Mouse (Mus musculus): ENCODE data around the gene Rasl10b. TPM values are rescaled to one million over a fixed set of nuclear protein-coding genes. Genes with fewer than 3 reads are reported as not detected.

Rasl10b gene
- polyA plus RNA-seq, 1 experiment from 2014 or later = 48.6 TPM

DNA sequence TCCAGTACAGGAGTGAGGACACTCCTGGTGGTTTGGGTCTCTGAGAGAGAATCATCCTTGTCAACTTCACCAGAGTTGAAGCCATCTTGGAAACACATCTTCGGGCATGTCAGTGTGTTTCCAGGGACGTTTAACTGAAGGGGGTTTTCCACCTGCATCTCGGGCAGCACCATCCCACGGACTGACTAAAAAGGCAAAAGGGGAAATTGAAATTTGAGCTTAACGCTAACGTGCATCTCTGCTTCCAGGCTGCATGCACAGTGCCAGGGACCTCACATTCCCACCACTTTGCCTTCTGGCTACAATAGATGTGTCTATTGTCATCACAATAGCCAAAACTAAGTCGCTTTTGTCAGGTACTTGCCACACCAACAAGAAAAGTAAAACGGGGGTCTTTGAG is 695 bp upstream of the Rasl10b start:
- peaks cover 25% of the 10 kb centered on the region for H3K4me1 ChIP-seq (replicated peaks)
- 39% methylated on average over 8 of the region's 8 CpGs for WGBS
- peaks cover 10% of the 10 kb centered on the region for H3K36me3 ChIP-seq
- no peaks in the 10 kb centered on the region for H3K27me3 ChIP-seq
- no peak overlapping the region for H3K4me3 ChIP-seq
- no peak overlapping the region for H3K9ac ChIP-seq
- no peak for ATAC-seq (ENCODE audit: low FRiP score, low read depth)
- no peak overlapping the region for H3K4me2 ChIP-seq
- no peak overlapping the region for H3K27ac ChIP-seq (replicated peaks)
- H3K9me3 ChIP-seq = no peaks in the 10 kb centered on the region

DNA sequence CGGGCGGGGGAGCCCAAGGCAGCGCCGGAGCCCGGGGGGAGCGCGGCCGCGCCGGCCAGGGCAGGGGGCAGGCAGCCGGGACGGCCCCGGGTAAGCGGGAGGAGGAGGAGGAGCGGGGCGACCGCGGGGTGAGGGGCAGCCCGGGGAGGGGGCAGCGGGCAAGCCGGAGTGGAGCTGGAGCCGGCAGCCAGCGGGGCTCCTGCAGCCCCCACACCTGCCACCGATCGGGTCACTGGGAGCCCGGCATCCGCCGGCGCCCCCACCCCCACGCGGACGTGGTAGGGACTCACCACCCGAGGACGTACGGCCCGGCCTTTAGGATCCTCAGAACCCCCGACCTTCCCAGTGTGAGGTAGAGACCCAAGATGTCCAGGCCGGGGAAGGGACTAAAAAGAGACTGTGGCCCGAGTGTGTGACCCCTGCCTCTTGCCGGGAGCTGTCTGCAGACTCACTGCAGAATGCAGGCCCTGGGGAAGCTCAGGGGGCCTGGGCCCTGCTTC is 905 bp downstream of the Rasl10b start:
- Histone ChIP-seq H3K4me1 (replicated peaks) (peaks cover 25% of the 10 kb centered on the region), H3K9me3 (no peaks in the 10 kb centered on the region), H3K9ac (peak overlapping the region; percentile 86), H3K27me3 (no peaks in the 10 kb centered on the region), H3K4me3 (peak overlapping the region; percentile 85), H3K4me2 (peak overlapping the region; percentile 75), H3K36me3 (no peaks in the 10 kb centered on the region), H3K27ac (replicated peaks) (peak overlapping the region; percentile 45)
- WGBS = under 1% methylated on average over 20 of the region's 40 CpGs
- peak; percentile 37 for ATAC-seq (ENCODE audit: low FRiP score, low read depth)

DNA sequence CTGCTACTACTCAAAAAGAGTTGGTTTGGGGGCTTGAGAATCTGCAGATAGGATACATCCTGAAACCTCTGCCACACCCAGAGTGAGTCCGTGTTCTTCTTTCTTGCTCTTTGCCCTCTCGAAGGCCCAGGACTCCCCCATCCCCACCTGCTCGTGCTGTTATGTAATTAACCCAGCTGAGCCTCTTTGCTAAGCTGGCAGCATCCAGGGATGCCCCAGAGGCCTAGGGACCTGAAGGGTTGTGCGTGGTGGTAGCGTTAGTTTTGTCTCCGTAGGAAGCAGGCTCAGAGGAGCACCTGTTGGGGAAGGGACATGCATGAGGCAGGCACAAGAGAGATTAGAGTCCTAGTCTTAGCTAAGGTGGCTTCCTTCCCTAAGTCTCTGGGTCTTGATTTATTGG is 1.6 kb downstream of the Rasl10b start:
- H3K9me3 ChIP-seq = no peaks in the 10 kb centered on the region
- no peak for ATAC-seq (ENCODE audit: low FRiP score, low read depth)
- 26% methylated on average over 6 of the region's 6 CpGs for WGBS
- peak overlapping the region; percentile 85 for H3K4me3 ChIP-seq
- peak overlapping the region; percentile 86 for H3K9ac ChIP-seq
- no peak overlapping the region for H3K27ac ChIP-seq (replicated peaks)
- H3K4me2 ChIP-seq = peak overlapping the region; percentile 75
- H3K36me3 ChIP-seq = no peaks in the 10 kb centered on the region
- H3K27me3 ChIP-seq = no peaks in the 10 kb centered on the region
- peaks cover 25% of the 10 kb centered on the region for H3K4me1 ChIP-seq (replicated peaks)

DNA sequence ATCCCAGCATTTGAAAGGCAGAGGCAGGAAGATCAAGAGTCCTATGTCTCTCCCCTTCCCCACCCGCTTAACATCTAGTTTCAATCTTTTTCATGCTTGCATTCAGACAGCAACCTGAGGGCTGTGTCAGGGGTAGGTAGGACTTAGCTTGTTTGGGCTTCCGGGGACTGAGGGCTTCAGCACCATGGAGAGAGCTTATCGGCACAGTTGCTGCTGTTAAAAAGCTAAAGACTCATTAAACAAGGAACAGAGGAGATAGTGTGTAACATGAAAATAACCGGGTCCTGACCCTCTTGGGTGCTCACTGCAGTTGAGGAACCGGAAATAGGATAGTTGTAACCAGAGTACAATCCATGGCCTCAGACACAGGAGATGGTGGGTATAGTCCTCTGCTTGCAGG is 8.1 kb downstream of the Rasl10b start:
- Histone ChIP-seq H3K27me3 (peaks cover 18% of the 10 kb centered on the region), H3K4me2 (no peak overlapping the region), H3K9ac (no peak overlapping the region), H3K4me3 (no peak overlapping the region), H3K27ac (replicated peaks) (no peak overlapping the region), H3K9me3 (no peaks in the 10 kb centered on the region), H3K4me1 (replicated peaks) (peaks cover 21% of the 10 kb centered on the region), H3K36me3 (no peaks in the 10 kb centered on the region)
- 19% methylated on average over 5 of the region's 5 CpGs for WGBS
- ATAC-seq (ENCODE audit: low FRiP score, low read depth) = no peak

DNA sequence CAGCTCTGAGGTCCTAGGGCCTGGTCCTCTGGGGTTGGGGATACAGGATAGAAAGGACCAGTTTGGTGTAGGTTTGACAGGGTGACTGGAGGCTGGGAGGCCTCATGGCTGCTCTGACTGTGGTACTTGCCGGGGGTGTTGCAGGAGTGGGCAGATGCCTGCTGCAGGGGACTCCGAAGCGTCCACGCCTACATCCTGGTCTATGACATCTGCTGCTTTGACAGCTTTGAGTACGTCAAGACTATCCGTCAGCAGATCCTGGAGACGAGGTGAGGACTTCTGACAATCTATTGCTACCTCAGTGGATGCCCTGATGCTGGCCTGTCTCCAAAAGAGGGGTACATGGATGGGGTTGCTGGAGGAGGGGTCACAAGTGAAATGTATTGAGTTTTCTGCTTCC is 8.8 kb downstream of the Rasl10b start:
- Histone ChIP-seq H3K9me3 (no peaks in the 10 kb centered on the region), H3K27ac (replicated peaks) (no peak overlapping the region), H3K27me3 (peaks cover 18% of the 10 kb centered on the region), H3K4me2 (no peak overlapping the region), H3K36me3 (no peaks in the 10 kb centered on the region), H3K9ac (no peak overlapping the region), H3K4me1 (replicated peaks) (peaks cover 21% of the 10 kb centered on the region), H3K4me3 (no peak overlapping the region)
- WGBS = 72% methylated on average over 7 of the region's 7 CpGs
- no peak for ATAC-seq (ENCODE audit: low FRiP score, low read depth)

DNA sequence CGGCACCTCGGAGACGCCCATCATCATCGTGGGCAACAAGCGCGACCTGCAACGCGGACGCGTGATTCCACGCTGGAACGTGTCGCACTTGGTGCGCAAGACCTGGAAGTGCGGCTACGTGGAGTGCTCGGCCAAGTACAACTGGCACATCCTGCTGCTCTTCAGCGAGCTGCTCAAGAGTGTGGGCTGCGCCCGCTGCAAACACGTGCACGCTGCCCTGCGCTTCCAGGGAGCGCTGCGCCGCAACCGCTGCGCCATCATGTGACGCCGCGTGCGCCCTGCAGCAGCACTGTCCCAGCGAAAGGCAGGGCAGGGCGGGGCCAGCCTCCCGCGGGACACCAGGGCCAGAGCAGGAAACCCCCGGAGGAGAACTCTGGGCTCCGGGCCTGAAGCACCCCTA is 9.6 kb downstream of the Rasl10b start:
- H3K27me3 ChIP-seq = peaks cover 18% of the 10 kb centered on the region
- no peaks in the 10 kb centered on the region for H3K9me3 ChIP-seq
- ATAC-seq (ENCODE audit: low FRiP score, low read depth) = 0 out of 2 replicates have a peak, but pooled peaks have one; percentile 21
- WGBS = 9% methylated on average over 38 of the region's 38 CpGs
- peaks cover 21% of the 10 kb centered on the region for H3K4me1 ChIP-seq (replicated peaks)
- no peak overlapping the region for H3K9ac ChIP-seq
- peak overlapping the region; percentile 17 for H3K4me3 ChIP-seq
- peak overlapping the region; percentile 49 for H3K4me2 ChIP-seq
- H3K27ac ChIP-seq (replicated peaks) = no peak overlapping the region
- H3K36me3 ChIP-seq = no peaks in the 10 kb centered on the region

DNA sequence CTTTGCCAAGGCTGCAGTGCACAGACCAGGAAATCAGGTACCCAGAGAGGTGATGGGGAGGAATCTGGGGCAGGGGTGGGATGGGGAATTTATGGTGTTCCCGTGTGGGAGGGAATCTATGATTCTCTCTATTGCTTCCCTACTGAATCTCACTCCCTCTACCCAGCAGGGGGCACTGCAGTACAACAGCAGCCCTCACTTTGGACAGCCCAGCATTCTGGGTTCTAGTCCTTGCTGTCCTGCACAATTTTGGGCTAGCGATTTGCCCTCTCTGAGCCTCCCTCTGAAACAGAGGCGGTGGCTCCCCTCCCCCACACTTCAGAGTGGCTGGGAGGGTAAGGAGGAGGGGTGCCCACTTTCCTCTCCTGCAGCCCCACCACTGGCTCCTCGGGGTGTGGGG is 11.4 kb downstream of the Rasl10b start:
- Histone ChIP-seq H3K4me1 (replicated peaks) (peaks cover 21% of the 10 kb centered on the region), H3K36me3 (no peaks in the 10 kb centered on the region), H3K9ac (no peak overlapping the region), H3K27ac (replicated peaks) (no peak overlapping the region), H3K27me3 (peaks cover 18% of the 10 kb centered on the region), H3K9me3 (no peaks in the 10 kb centered on the region), H3K4me3 (no peak overlapping the region), H3K4me2 (no peak overlapping the region)
- ATAC-seq (ENCODE audit: low FRiP score, low read depth) = no peak
- WGBS = 37% methylated on average over 4 of the region's 4 CpGs

DNA sequence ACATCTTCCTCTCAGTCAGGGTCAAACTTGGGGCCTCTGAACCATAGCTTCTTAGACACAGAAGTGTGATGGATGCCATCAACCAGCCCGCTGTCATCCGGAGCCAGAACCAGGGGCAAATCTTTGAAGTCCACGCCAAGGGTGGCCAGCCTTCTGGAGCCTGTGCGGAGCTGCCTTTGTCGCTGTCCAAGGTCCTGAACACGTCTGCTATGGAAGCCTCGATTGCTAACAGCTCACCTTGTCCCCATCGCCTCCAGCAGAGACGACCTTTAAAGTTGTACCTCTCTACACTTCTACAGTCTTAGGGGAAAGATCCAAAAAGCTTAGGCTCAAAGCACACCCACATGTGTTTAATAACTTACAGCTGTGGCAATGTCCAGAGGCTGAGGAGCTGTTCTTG is 12.4 kb downstream of the Rasl10b start:
- no peak overlapping the region for H3K9ac ChIP-seq
- no peak overlapping the region for H3K4me3 ChIP-seq
- WGBS = 8% methylated on average over 9 of the region's 9 CpGs
- no peak overlapping the region for H3K27ac ChIP-seq (replicated peaks)
- H3K9me3 ChIP-seq = no peaks in the 10 kb centered on the region
- H3K36me3 ChIP-seq = no peaks in the 10 kb centered on the region
- peaks cover 21% of the 10 kb centered on the region for H3K4me1 ChIP-seq (replicated peaks)
- no peak overlapping the region for H3K4me2 ChIP-seq
- no peak for ATAC-seq (ENCODE audit: low FRiP score, low read depth)
- peaks cover 22% of the 10 kb centered on the region for H3K27me3 ChIP-seq

DNA sequence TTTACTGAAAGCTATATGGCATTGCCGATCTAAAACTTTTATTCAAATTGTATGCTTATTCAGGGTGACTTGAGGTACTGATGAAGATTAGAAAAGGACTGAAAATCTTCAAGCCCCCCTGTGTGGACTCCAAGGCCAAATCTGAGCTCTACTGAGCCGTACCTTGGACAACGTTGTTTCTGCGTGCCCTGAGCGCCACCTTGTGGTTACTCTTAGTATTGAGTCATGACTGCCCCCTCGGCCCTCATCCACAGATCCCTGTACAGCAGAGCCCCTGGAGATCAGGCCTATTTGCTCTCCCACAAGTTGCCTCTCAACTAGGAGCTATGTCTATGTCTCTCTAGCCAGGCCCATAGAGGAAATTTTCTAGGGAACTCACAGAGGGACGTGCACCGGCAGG is 15.7 kb downstream of the Rasl10b start:
- peak; percentile 71; the same call in 1 of the 2 replicates for ATAC-seq (ENCODE audit: low FRiP score, low read depth)
- Histone ChIP-seq H3K4me2 (no peak overlapping the region), H3K9me3 (no peaks in the 10 kb centered on the region), H3K4me3 (no peak overlapping the region), H3K4me1 (replicated peaks) (no peaks in the 10 kb centered on the region), H3K27ac (replicated peaks) (no peak overlapping the region), H3K27me3 (peaks cover 17% of the 10 kb centered on the region), H3K9ac (no peak overlapping the region), H3K36me3 (no peaks in the 10 kb centered on the region)
- 7% methylated on average over 8 of the region's 8 CpGs for WGBS

DNA sequence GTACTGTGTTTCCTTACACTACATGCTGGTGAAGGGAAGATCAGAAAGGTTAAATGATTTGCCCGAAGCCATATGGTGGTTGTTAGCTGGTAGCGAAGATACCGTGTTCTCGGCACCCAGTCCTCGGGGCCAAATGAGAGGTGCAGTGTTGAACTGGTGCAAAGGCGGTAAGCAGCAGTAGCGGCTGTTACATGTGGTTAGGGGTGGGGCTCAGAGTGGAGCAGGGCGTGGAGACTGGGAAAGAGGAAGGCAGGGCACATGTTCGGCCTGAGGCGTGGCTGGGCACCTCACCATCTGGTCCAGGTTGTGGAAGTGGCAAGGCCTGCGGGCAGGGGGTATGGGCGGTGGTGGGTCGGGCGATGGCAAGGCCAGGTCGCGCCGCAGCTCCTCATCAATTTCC is 18.0 kb downstream of the Rasl10b start:
- no peaks in the 10 kb centered on the region for H3K9me3 ChIP-seq
- 0 out of 2 replicates have a peak, but pooled peaks have one; percentile 27 for ATAC-seq (ENCODE audit: low FRiP score, low read depth)
- 40% methylated on average over 17 of the region's 17 CpGs for WGBS
- no peak overlapping the region for H3K27ac ChIP-seq (replicated peaks)
- H3K4me3 ChIP-seq = peak overlapping the region; percentile 19; the same call in 1 of the 2 replicates
- H3K36me3 ChIP-seq = no peaks in the 10 kb centered on the region
- H3K27me3 ChIP-seq = 0 out of 2 replicates have a peak, but pooled peaks cover 9% of the 10 kb centered on the region
- no peak overlapping the region for H3K9ac ChIP-seq
- H3K4me1 ChIP-seq (replicated peaks) = no peaks in the 10 kb centered on the region
- H3K4me2 ChIP-seq = peak overlapping the region; percentile 34; the same call in 1 of the 2 replicates

DNA sequence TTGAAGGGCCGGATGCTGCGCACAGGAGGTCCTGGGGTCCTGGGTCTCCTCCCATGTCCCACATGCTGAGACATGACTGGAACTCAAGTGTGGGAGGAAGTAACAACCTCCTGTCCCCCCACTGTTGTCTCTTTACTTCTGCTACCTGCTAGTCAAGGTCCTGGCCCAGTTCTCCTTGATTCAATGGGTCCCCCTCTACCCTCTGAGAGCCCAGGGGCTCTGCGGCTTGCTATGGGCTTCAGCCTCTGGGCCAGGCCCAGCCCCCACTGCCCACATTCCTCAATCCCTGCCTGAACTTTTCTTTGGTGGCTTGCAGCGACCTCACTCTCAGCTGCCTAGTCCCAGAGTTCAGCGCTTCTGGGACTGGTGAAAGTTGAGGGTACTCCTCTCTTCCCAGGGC is 20.4 kb downstream of the Rasl10b start, which contains the start of gene Gas2l2:
TSS of gene Gas2l2 (minus strand) at position 101 of the 400 bp plus-strand sequence.
- 0 out of 2 replicates have a peak, but pooled peaks cover 9% of the 10 kb centered on the region for H3K27me3 ChIP-seq
- H3K4me3 ChIP-seq = no peak within 1 kb of the TSS
- no peak within 1 kb of the TSS for H3K9ac ChIP-seq
- H3K9me3 ChIP-seq = no peaks in the 10 kb centered on the region
- no peak for ATAC-seq (ENCODE audit: low FRiP score, low read depth)
- H3K36me3 ChIP-seq = no peaks in the 10 kb centered on the region
- H3K27ac ChIP-seq (replicated peaks) = no peak within 1 kb of the TSS
- 53% methylated on average over 5 of the region's 5 CpGs for WGBS
- H3K4me1 ChIP-seq (replicated peaks) = no peaks in the 10 kb centered on the region
- H3K4me2 ChIP-seq = peak within 1 kb of the TSS; percentile 9; the same call in 1 of the 2 replicates

DNA sequence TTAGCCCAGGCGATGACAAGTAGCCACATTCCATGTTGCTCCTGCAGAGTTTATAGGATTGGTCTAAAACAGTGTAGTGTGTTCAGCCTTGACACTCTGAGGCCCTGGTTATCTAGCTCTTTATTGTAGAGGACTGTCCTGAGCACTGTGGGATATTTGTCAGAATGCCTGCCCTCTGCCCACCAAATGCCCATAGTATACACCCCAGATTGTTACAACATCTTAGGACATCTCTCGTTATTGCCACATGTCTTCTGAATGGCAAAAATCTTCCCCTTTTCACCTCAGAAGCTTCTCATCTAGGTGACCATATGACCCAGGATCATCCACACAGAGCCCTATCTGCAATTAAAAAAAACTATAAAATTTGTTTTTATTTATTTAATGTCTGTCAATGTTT is 23.6 kb downstream of the Rasl10b start:
- Histone ChIP-seq H3K27me3 (0 out of 2 replicates have a peak, but pooled peaks cover 2% of the 10 kb centered on the region), H3K27ac (replicated peaks) (no peak overlapping the region), H3K4me2 (no peak overlapping the region), H3K36me3 (no peaks in the 10 kb centered on the region), H3K4me1 (replicated peaks) (no peaks in the 10 kb centered on the region), H3K9me3 (no peaks in the 10 kb centered on the region), H3K9ac (no peak overlapping the region), H3K4me3 (no peak overlapping the region)
- no peak for ATAC-seq (ENCODE audit: low FRiP score, low read depth)
- 76% methylated on average over 2 of the region's 2 CpGs for WGBS

DNA sequence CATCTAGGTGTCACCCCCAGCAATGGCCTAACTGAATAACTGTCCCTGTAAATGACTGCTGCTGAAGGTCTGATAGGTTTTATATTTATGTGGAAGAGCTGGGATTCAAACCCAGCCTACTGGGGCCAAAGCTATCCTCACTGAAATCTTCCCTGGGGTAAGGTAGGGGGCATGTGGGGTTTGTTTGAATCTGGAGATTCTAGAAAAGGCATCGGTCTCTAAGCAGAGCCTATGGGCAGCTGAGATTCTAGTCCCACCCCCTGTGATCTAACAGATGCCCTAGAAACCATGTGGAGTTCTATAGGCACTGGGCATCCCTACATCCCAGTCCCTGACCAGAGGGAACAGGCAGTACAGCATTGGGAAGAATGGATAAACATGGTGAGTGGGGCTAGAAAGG is 28.4 kb downstream of the Rasl10b start, which contains the start of gene 1700020L24Rik:
TSS of gene 1700020L24Rik (plus strand) at position 301 of the 400 bp plus-strand sequence.
- no peaks in the 10 kb centered on the region for H3K9me3 ChIP-seq
- WGBS = 95% methylated on average over 1 of the region's 1 CpGs
- H3K27me3 ChIP-seq = peaks cover 10% of the 10 kb centered on the region
- no peaks in the 10 kb centered on the region for H3K36me3 ChIP-seq
- ATAC-seq (ENCODE audit: low FRiP score, low read depth) = no peak
- peaks cover 6% of the 10 kb centered on the region for H3K4me1 ChIP-seq (replicated peaks)
- H3K9ac ChIP-seq = no peak within 1 kb of the TSS
- no peak within 1 kb of the TSS for H3K4me3 ChIP-seq
- H3K4me2 ChIP-seq = no peak within 1 kb of the TSS
- H3K27ac ChIP-seq (replicated peaks) = no peak within 1 kb of the TSS
